Mouse (Mus musculus) heart, postnatal 0 days (tissue): Measurements from ENCODE around the gene Bcl7c. TPM values are rescaled to one million over a fixed set of nuclear protein-coding genes. Genes with fewer than 3 reads are reported as not detected.
"Not testable (repeated sequence)": the region's sequence is repeated elsewhere in the genome, so short reads cannot be mapped to it uniquely, and the experiment has no call there.

ENCODE experiments used
- ATAC-seq: fragments of 200-750 bp; cut with Nextera tagmentation; 2 replicates; pipeline ENCODE4 v1.8.0; 2017; ENCODE audit warnings: low read depth, moderate number of reproducible peaks, moderate library complexity; ENCODE audit not compliant: insufficient read depth
- DNase-seq: peaks from one replicate; pipeline ENCODE4 v3.0.0-alpha.2; 2016; ENCODE audit warnings: low spot score
- H3K27ac ChIP-seq: fragments of 300-500 bp; sonication (generic); 2 replicates; pipeline ENCODE4 v1.5.1; 2014; ENCODE audit warnings: low read depth, mild to moderate bottlenecking
- H3K27me3 ChIP-seq: fragments of 300-500 bp; sonication (generic); 2 replicates; pipeline ENCODE4 v1.6.1; 2014; ENCODE audit warnings: low read length, mixed read lengths; ENCODE audit not compliant: control insufficient read depth, insufficient read depth
- H3K36me3 ChIP-seq: fragments of 300-500 bp; sonication (generic); replicated peaks from 2 replicates; pipeline ENCODE4 v1.6.1; 2014; ENCODE audit warnings: low read length, mixed read lengths; ENCODE audit not compliant: control insufficient read depth, insufficient read depth
- H3K4me1 ChIP-seq: fragments of 300-500 bp; sonication (generic); 2 replicates; pipeline ENCODE4 v1.6.1; 2014; ENCODE audit warnings: antibody characterized with exemption; ENCODE audit not compliant: control insufficient read depth, insufficient read depth
- H3K4me2 ChIP-seq: fragments of 300-500 bp; sonication (generic); 2 replicates; pipeline ENCODE4 v1.6.1; 2014; ENCODE audit warnings: low read depth, mild to moderate bottlenecking, low read length, moderate library complexity
- H3K4me3 ChIP-seq: fragments of 300-500 bp; sonication (generic); 2 replicates; pipeline ENCODE4 v1.5.1; 2014; ENCODE audit warnings: low read depth, low read length
- H3K9ac ChIP-seq: fragments of 300-500 bp; sonication (generic); replicated peaks from 2 replicates; pipeline ENCODE4 v1.6.1; 2014; ENCODE audit warnings: low read depth, low read length, mixed read lengths
- H3K9me3 ChIP-seq: fragments of 300-500 bp; sonication (generic); replicated peaks from 2 replicates; pipeline ENCODE4 v1.6.1; 2016; ENCODE audit warnings: low read length; ENCODE audit not compliant: control insufficient read depth
- CTCF ChIP-seq: IDR thresholded peaks from 2 replicates; pipeline ENCODE4 v1.5.1; 2016; ENCODE audit warnings: antibody characterized with exemption, control low read depth, low read depth
- EP300 ChIP-seq: IDR thresholded peaks from 2 replicates; pipeline ENCODE4 v1.6.1; 2016; ENCODE audit warnings: antibody characterized with exemption, low read depth
- WGBS: fragments of 180-500 bp; shearing (Covaris S2); extraction: QIAGEN DNeasy Blood & Tissue Kit; methylation state at CpG from one replicate; pipeline ENCODE4 v1.1.7; 2014; 5-methylcytosine and 5-hydroxymethylcytosine counted together
- polyA plus RNA-seq: library from polyadenylated mRNA; unstranded; fragments of >200 nt; fragmentation: Nextera tagmentation; extraction: Ambion mirVana; gene quantifications from 2 replicates; pipeline ENCODE4 v1.2.1, GENCODE M21; 2015
- total RNA-seq: library from RNA; depleted of rRNA; stranded (reverse); fragments of >200 nt; gene quantifications from 2 replicates; pipeline ENCODE4 v1.2.3, GENCODE M21; 2014; ENCODE audit warnings: low replicate concordance

Bcl7c gene
- total and polyA plus RNA-seq, 2 experiments from 2014 or later = 25.6 to 32.4 TPM

DNA sequence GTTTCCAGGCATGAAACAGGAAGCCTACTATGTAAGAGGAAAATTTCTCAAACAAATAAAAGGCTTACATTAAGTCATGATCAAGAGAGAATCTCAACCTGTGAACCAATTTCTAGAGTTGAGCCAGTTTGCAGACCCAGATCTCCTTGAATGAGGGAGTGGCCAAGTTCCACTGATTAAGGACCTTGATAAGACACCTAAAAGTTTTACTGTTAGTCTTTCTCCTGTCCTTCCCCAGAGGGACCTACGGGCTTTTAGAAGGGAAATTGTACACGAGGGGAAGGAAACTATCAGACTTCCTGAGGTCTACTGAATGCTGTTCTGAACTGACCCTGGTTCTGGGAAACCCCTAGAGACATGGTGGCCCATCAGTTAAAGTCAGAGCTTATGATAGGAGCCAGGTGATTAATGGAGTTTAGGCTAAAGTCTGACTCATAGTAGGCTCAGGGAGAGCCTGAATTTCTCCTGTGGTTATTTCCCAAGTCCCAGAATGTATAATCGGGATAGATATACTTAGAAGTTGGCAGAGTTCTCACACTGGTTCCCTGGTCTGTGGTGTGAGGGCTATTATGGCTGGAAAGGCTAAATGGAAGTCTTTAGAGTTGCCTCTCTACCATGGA is 7.9 kb downstream of the Bcl7c start:
- Histone ChIP-seq H3K27me3 (no peaks in the 10 kb centered on the region), H3K4me2 (no peak overlapping the region), H3K36me3 (peaks cover 17% of the 10 kb centered on the region), H3K4me3 (no peak overlapping the region), H3K27ac (no peak overlapping the region), H3K9ac (no peak overlapping the region), H3K9me3 (no peaks in the 10 kb centered on the region), H3K4me1 (no peaks in the 10 kb centered on the region)
- WGBS = 53% methylated on average over 3 of the region's 3 CpGs
- no peak for TF ChIP-seq EP300
- no peak for TF ChIP-seq CTCF
- no peak for DNase-seq
- ATAC-seq = no peak

GRCm38 (mm10) chr7:127698986-127699385 is 9.7 kb downstream of the Bcl7c start:
- WGBS = 56% methylated on average over 6 of the region's 6 CpGs
- Histone ChIP-seq H3K9ac (no peak overlapping the region), H3K4me1 (no peaks in the 10 kb centered on the region), H3K9me3 (no peaks in the 10 kb centered on the region), H3K4me2 (no peak overlapping the region), H3K4me3 (no peak overlapping the region), H3K36me3 (peaks cover 13% of the 10 kb centered on the region), H3K27me3 (no peaks in the 10 kb centered on the region), H3K27ac (no peak overlapping the region)
- TF ChIP-seq CTCF = no peak
- DNase-seq = no peak
- no peak for ATAC-seq

- H3K36me3 ChIP-seq, H3K4me1 ChIP-seq, DNase-seq, H3K4me2 ChIP-seq, ATAC-seq, H3K9ac ChIP-seq, H3K9me3 ChIP-seq, H3K27ac ChIP-seq, H3K27me3 ChIP-seq, H3K4me3 ChIP-seq: not testable (repeated sequence)
- 84% methylated on average over 7 of the region's 7 CpGs for WGBS
Observed at GRCm38 (mm10) chr7:127693730-127694129, 15.0 kb downstream of the Bcl7c start.

DNA sequence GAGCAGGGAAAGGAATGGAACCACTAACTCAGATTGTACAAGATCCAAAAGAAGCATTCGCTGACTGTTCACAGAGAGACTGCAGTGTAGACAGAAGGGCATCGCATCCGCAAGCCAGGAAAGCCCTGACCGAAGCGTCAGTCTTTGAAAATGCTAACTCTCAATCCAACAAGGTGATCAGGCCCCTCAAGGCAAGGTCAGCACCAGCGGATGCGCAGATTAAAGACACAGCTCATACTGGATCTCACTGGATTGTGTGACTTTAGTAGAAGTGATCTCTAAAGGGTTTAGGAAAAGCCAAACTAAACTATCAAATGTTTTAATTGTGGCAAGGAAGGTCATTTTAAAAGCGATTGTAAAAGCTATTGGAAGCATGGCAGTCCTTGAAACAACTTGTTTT is 15.4 kb downstream of the Bcl7c start:
- TF ChIP-seq EP300 (no peak), CTCF (no peak)
- Histone ChIP-seq H3K27ac (no peak overlapping the region), H3K9me3 (no peaks in the 10 kb centered on the region), H3K4me3 (no peak overlapping the region), H3K27me3 (no peaks in the 10 kb centered on the region), H3K4me1 (peaks cover 3% of the 10 kb centered on the region; the same call in 1 of the 2 replicates), H3K9ac (no peak overlapping the region), H3K4me2 (no peak overlapping the region), H3K36me3 (0 out of 2 replicates have a peak, but pooled peaks cover 3% of the 10 kb centered on the region)
- 93% methylated on average over 8 of the region's 8 CpGs for WGBS
- no peak for ATAC-seq
- no peak for DNase-seq

DNA sequence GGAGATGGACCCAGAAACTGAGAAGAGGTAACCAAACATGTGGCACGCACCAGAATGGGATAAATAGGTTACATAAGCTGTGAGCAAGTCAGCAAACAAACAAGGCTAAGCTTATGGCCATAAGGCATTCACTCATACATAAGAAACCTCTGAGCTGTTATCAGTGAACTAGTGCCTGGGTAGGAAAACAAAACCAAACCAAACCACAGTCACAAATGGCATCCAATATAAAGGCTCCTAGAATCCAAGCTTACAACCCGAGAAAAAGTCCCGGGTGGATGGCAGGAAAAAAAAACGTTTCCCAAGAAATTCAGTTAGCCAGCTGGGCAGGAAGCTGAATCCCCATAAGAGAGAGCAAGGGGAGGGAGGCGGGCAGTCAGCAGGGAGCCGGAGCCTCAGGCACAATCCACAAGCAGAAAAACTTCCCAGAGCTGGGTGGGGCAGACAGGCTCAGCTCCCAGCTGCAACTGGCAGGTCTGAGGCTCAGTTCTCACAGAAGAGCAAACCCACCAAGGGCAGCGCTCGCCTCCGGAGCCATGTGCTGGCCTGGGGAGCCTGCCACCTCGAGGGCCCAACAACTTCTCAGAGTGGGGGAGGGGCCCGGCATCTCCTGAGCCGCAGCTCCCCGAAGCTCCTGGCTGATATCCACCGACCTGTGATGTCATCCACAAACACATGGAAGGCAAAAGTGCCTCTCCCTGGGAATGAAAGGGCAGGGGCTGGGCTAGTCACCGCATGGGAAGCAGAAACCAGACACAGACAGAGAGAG is 17.3 kb downstream of the Bcl7c start:
- Histone ChIP-seq H3K4me2 (peak overlapping the region; percentile 58), H3K9me3 (no peaks in the 10 kb centered on the region), H3K27ac (peak overlapping the region; percentile 88), H3K4me3 (peak overlapping the region; percentile 24), H3K36me3 (no peaks in the 10 kb centered on the region), H3K4me1 (peaks cover 7% of the 10 kb centered on the region; the same call in 1 of the 2 replicates), H3K9ac (peak overlapping the region; percentile 49), H3K27me3 (no peaks in the 10 kb centered on the region)
- DNase-seq = peak; percentile 83
- 8% methylated on average over 15 of the region's 15 CpGs for WGBS
- no peak for TF ChIP-seq EP300
- no peak for TF ChIP-seq CTCF
- ATAC-seq = peak; percentile 85
